Mouse (Mus musculus): Measurements from ENCODE around the gene Eif4h.

- TF ChIP-seq CTCF (IDR thresholded peaks at IDR 0.05; ENCODE audit: low read depth, low read length) (no peak), POLR2A (IDR thresholded peaks at IDR 0.05; ENCODE audit: extremely low read depth, insufficient read depth, low read length) (no peak)
Measured at GRCm38 (mm10) chr5:134629508-134629907, 9.8 kb downstream of the Eif4h start.

Measured in liver, adult 2 months (tissue).